In the genomic region with DNA sequence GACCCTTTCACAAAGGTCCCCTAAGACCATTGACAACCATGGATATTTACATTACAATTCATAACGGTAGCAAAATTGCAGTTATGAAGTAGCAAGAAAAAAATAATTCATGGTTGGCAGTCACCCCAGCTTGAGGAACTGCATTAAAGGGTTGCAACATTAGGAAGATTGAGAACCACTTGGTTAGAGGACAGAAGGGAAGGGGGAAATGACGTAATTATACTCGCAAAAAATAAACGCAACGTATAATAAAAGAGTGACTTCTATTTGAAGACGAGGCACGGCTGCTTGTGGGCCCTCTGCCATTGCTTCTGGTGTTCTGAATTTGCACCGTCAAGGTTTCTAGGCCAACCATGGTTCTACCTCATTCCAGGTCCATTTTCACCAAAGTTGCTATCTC, we compare ENCODE assay signal across 16 mouse cellular contexts. TPM values are rescaled to one million over a fixed set of nuclear protein-coding genes. Genes with fewer than 3 reads are reported as not detected.
"Had no signal": no experiment of that assay in that cellular context is flagged by ENCODE, and none has a peak within 500 bp of the region (broad histone marks: within the 10 kb centered on the region; RNA-seq: fewer than 3 reads in every experiment).

No protein-coding gene starts in this region.

- H3K27ac ChIP-seq: kidney, postnatal 0 days; left cerebral cortex, adult 2 months; limb, embryonic 10.5 days; liver, embryonic 14.5 days; midbrain, embryonic 10.5 days; midbrain, embryonic 15.5 days; neural tube, embryonic 13.5 days; stomach, embryonic 15.5 days had no signal

- H3K9me3 ChIP-seq: limb, embryonic 10.5 days; midbrain, embryonic 10.5 days; midbrain, embryonic 15.5 days; neural tube, embryonic 13.5 days; stomach, embryonic 15.5 days had no signal

- H3K27me3 ChIP-seq: midbrain, embryonic 15.5 days; neural tube, embryonic 13.5 days; stomach, embryonic 15.5 days had no signal

- ATAC-seq: midbrain, embryonic 15.5 days had no signal

- H3K4me2 ChIP-seq: midbrain, embryonic 15.5 days; neural tube, embryonic 13.5 days; stomach, embryonic 15.5 days had no signal

- H3K9ac ChIP-seq: liver, embryonic 14.5 days; midbrain, embryonic 15.5 days; neural tube, embryonic 13.5 days; stomach, embryonic 15.5 days had no signal

- H3K36me3 ChIP-seq: limb, embryonic 10.5 days; midbrain, embryonic 10.5 days; midbrain, embryonic 15.5 days; neural tube, embryonic 13.5 days; stomach, embryonic 15.5 days had no signal

- DNase-seq: kidney, adult 11 months; kidney, adult 9 months; lung, adult 2 months; lung, postnatal 14 days; retina, postnatal 1 day; thymus, postnatal 36 days had no signal

- H3K4me1 ChIP-seq: limb, embryonic 10.5 days; midbrain, embryonic 10.5 days; midbrain, embryonic 15.5 days; neural tube, embryonic 13.5 days; stomach, embryonic 15.5 days had no signal

- H3K4me3 ChIP-seq: left cerebral cortex, adult 2 months; limb, embryonic 10.5 days; midbrain, embryonic 10.5 days; midbrain, embryonic 15.5 days; neural tube, embryonic 13.5 days; stomach, embryonic 15.5 days had no signal

RNA-seq across cellular contexts. Expression of a gene that starts 7.8 kb away (rescaled TPM):
- polyA plus RNA-seq: testis, adult 2 months had no signal

RNA-seq across cellular contexts. Expression of a gene that starts 53.8 kb away (rescaled TPM):
- total RNA-seq: layer of hippocampus, postnatal 25 days had no signal
- polyA plus RNA-seq: limb, embryonic 10.5 days; midbrain, embryonic 15.5 days; testis, adult 2 months had no signal
